Mouse (Mus musculus): Measurements from ENCODE around the gene Chd8. TPM values are rescaled to one million over a fixed set of nuclear protein-coding genes. Genes with fewer than 3 reads are reported as not detected.
A peak's percentile ranks its signal among the peaks of the same experiment; 100 is the strongest.

The Chd8 gene
- polyA plus RNA-seq, 1 experiment from 2014 or later: 50.3 TPM

DNA sequence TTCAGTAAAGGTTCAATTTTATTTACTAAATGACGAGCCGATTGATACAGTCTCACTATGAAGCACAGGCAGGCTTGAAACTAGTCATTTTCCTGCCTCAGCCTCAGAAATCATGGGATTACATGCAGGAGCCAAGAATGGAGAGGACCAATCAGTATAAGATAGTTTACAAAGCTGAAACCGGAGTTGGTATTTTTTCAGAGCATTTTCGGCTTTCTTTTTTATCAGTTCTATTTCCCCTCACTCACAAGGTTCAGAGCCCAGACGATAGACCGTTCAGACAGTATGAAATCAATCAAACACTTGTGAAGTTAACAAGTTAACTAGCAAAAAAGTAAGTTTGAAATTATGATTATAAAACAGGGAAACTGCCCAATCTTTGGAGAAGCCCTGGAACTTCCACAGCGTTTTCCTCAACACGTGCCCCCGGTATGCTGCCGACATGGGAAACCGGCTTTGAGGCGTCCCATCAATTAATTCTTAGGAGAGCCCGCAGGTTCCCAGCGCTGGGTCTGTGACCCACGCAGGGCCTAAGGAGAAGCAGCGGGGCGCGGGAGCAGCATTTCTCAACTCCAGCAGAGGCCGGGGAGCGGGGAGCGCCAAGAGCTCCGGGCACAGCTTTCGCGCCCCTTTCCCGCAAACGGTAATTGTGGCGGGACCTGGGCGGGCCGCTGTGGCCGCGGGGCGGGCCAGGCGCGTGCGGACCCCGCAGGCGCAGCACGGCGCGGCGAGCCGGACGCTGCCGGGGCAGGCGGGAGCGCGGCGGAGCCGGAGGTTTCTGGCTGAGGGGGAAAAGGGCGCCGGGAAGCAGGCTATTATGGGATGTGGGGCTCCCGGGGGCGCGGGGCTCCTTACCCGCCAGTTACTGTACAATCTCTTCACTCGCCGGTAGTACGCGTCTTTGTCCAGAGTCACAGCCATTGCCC, 61.1 kb downstream of the Chd8 start:
- peaks cover 24% of the 10 kb centered on the region for H3K4me1 ChIP-seq
- peak; percentile 53 for ATAC-seq (ENCODE audit: low FRiP score, low read depth)
- peak overlapping the region; percentile 98 for H3K27ac ChIP-seq
- peak overlapping the region; percentile 100 for H3K4me3 ChIP-seq
- peaks cover 31% of the 10 kb centered on the region for H3K36me3 ChIP-seq
- peak overlapping the region; percentile 100 for H3K9ac ChIP-seq
- peak overlapping the region; percentile 83 for H3K4me2 ChIP-seq (replicated peaks)
- no peaks in the 10 kb centered on the region for H3K27me3 ChIP-seq
- WGBS: under 1% methylated on average over 51 of the region's 59 CpGs
- no peaks in the 10 kb centered on the region for H3K9me3 ChIP-seq

DNA sequence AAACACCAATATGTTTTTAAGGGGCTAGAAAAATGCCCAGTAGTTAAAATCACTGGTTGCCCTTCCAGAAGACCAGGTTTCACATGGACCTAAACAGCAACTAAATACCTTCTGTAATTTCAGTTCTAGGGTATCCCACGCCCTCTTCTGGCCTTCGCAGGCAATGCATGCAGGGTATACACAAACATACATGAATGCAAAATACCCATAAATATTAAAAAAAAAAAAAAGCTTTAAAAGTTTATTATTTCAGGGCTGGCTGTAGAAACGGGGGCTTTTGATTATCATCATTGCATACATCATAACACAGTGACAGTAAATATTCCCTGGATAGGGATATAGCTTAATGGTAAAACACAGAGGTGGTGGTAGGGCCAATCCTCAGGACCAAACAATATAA, 61.9 kb downstream of the Chd8 start:
- ATAC-seq (ENCODE audit: low FRiP score, low read depth): no peak
- Histone ChIP-seq H3K9ac (peak overlapping the region; percentile 100), H3K36me3 (peaks cover 31% of the 10 kb centered on the region), H3K4me1 (peaks cover 24% of the 10 kb centered on the region), H3K9me3 (no peaks in the 10 kb centered on the region), H3K27ac (no peak overlapping the region), H3K4me3 (peak overlapping the region; percentile 100), H3K27me3 (no peaks in the 10 kb centered on the region), H3K4me2 (replicated peaks) (peak overlapping the region; percentile 83)
- 14% methylated on average over 3 of the region's 3 CpGs for WGBS

DNA sequence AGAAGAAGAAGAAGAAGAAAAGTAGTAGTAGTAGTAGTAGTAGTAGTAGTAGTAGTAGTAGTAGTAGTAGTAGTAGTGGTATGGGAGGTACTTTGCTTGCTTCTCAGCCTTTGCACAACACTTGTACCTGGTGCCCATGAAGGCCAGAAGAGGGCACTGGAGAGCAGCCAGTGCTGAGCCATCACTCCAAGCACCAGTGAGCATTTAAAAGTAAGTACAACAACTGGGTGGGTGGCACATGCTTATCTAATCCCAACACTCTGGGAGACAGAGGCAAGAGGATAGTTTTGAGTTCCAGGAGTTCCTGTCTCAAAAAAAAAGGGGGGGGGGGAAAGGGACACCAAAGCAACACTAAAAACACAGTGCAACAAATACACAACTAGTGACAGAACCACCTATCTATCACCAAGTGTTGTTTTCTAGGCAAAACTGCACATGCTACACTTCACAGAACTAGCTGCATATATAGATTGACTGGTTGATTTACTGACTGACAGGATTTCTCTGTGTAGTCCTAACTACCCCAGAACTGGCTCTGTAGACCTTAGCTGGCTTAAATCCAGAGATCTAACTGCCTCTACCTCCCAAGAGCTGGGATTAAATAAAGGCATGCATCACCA, 66.7 kb downstream of the Chd8 start:
- Histone ChIP-seq H3K4me3 (no peak overlapping the region), H3K9ac (no peak overlapping the region), H3K27ac (no peak overlapping the region), H3K36me3 (peaks cover 21% of the 10 kb centered on the region), H3K4me2 (replicated peaks) (no peak overlapping the region), H3K4me1 (peaks cover 12% of the 10 kb centered on the region), H3K9me3 (no peaks in the 10 kb centered on the region), H3K27me3 (no peaks in the 10 kb centered on the region)
- no peak for ATAC-seq (ENCODE audit: low FRiP score, low read depth)

DNA sequence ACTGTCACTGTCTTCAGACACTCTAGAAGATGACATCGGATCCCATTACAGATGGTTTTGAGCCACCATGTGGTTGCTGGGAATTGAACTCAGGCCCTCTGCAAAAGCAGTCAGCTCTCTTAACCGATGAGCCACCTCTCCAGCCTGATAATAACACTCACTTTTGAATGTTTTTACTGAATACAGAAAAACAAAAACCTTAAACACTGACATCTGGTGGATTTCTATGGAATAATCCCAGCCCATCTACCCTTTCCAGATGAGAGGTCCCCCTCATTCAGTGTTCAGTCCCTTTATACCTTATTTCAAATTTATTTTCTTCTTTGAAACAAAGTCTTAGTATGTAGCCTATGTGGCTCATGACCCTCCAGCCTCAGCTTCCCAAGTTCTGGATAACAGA, 68.1 kb downstream of the Chd8 start:
- H3K27me3 ChIP-seq: no peaks in the 10 kb centered on the region
- H3K9me3 ChIP-seq: no peaks in the 10 kb centered on the region
- H3K9ac ChIP-seq: no peak overlapping the region
- no peak overlapping the region for H3K4me3 ChIP-seq
- no peak for ATAC-seq (ENCODE audit: low FRiP score, low read depth)
- 0 out of 2 replicates have a peak, but pooled peaks cover under 1% of the 10 kb centered on the region for H3K4me1 ChIP-seq
- 85% methylated on average over 2 of the region's 2 CpGs for WGBS
- peaks cover 21% of the 10 kb centered on the region for H3K36me3 ChIP-seq
- no peak overlapping the region for H3K27ac ChIP-seq
- H3K4me2 ChIP-seq (replicated peaks): no peak overlapping the region

DNA sequence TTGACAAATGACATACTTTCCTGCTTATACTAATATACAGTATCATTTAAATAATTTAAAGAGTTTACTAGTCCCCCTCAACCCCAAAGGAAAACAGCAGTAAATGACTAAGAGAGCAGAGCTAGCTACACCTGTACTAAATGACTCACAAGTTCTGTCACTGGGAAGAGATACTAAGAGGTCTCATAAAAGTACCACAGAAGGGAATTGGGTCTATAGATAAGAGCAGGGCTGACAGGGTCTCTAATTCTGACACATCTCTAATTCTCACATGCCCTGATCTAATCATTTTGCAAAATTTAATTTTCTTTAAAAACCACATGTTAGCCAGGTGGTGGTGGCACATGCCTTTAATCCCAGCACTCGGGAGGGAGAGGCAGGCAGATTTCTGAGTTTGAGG, 68.8 kb downstream of the Chd8 start:
- no peaks in the 10 kb centered on the region for H3K9me3 ChIP-seq
- no peak for ATAC-seq (ENCODE audit: low FRiP score, low read depth)
- 88% methylated on average over 1 of the region's 1 CpGs for WGBS
- H3K4me2 ChIP-seq (replicated peaks): no peak overlapping the region
- no peak overlapping the region for H3K27ac ChIP-seq
- no peaks in the 10 kb centered on the region for H3K27me3 ChIP-seq
- H3K4me3 ChIP-seq: no peak overlapping the region
- H3K4me1 ChIP-seq: no peaks in the 10 kb centered on the region
- H3K9ac ChIP-seq: no peak overlapping the region
- H3K36me3 ChIP-seq: peaks cover 17% of the 10 kb centered on the region

DNA sequence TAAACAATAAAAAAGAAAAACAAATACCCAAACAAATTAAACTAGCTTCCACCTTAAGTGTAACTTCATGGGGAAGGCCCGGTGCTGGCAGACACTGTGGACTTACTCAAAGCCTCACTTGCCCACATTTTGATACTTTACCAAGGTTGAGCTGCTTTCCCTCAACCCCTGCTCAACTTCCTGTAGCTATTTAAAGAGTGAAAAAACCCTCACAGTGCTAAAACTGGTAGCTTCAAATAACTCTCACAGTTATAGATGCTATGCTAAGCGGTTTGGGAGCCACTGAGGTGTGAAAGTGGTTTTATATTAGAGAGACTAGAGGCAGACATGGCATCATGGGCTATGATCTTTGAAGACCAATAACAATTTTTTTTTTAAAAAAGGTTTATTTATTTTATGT, 91.0 kb downstream of the Chd8 start:
- Histone ChIP-seq H3K27ac (no peak overlapping the region), H3K4me1 (no peaks in the 10 kb centered on the region), H3K36me3 (peaks cover 80% of the 10 kb centered on the region), H3K4me3 (no peak overlapping the region), H3K4me2 (replicated peaks) (no peak overlapping the region), H3K27me3 (no peaks in the 10 kb centered on the region), H3K9ac (no peak overlapping the region), H3K9me3 (no peaks in the 10 kb centered on the region)
- ATAC-seq (ENCODE audit: low FRiP score, low read depth): no peak
- 95% methylated on average over 2 of the region's 2 CpGs for WGBS

DNA sequence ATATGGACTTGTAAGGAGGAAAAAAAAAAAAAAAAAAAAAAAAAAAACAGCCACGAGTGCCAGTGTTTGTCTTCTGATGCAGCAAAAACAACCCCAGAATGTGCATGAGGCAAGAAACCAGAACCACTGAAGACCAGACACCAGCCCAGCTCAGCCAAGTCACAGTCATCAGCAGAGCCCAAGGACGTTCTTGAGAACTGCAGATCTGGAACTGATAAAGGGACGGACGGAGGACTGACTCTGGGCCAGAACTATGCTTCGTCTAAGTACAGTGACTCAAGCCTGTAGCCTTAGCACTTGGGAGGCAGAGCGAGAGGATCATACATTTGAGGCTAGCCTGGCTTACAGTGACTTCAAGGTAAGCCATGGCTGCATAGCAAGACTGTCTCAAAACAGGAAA, 96.7 kb downstream of the Chd8 start:
- H3K36me3 ChIP-seq: peaks cover 75% of the 10 kb centered on the region
- 85% methylated on average over 6 of the region's 6 CpGs for WGBS

DNA sequence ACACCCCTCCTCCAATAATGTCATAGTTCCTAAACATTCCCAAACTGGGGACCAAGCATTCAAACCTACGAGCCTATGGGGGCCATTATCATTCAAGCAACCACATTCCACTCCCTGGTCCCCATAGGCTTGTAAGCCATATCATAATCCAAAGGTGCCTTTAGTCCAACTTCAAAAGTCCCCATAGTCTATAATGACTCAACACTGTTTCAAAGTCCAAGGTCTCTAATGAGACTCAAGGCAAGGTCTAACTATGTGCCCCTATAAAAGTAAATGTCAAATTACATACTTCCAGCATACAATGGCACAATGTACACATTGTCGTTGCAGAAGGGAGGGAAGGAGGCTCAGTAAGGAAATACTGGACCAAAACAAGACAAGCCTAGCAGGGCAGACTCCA, 102.6 kb downstream of the Chd8 start:
- Histone ChIP-seq H3K27ac (no peak overlapping the region), H3K4me1 (no peaks in the 10 kb centered on the region), H3K4me2 (replicated peaks) (no peak overlapping the region), H3K9ac (no peak overlapping the region), H3K9me3 (no peaks in the 10 kb centered on the region), H3K27me3 (no peaks in the 10 kb centered on the region), H3K4me3 (no peak overlapping the region), H3K36me3 (peaks cover 20% of the 10 kb centered on the region)
- 74% methylated on average over 2 of the region's 2 CpGs for WGBS
- ATAC-seq (ENCODE audit: low FRiP score, low read depth): no peak

More for the DNA sequence above, 96.7 kb downstream of the Chd8 start:
- no peak for ATAC-seq (ENCODE audit: low FRiP score, low read depth)
- H3K4me1 ChIP-seq: no peaks in the 10 kb centered on the region
- H3K9ac ChIP-seq: no peak overlapping the region
- no peak overlapping the region for H3K4me3 ChIP-seq
- no peak overlapping the region for H3K27ac ChIP-seq
- H3K4me2 ChIP-seq (replicated peaks): no peak overlapping the region
- H3K9me3 ChIP-seq: no peaks in the 10 kb centered on the region
- H3K27me3 ChIP-seq: no peaks in the 10 kb centered on the region

DNA sequence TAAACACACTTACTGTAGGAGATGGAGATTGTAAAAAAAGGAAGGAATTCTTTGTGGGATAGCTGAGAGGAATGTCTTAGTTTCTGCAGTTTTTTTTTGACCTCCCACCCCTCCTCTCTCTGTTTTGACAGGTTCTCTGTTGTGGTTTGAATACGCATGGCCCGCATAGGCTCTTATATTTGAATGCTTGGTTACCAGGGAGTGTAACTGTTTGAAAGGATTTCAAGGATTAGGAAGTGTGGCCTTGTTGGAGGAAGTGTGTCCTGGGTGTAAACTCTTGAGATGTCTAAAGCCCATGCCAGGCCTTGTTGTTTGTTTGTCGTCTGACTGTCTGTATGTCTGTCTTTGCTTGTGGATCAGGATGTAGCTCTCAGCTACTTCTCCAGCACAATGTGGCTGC, 105.0 kb downstream of the Chd8 start:
- H3K9me3 ChIP-seq: no peaks in the 10 kb centered on the region
- no peaks in the 10 kb centered on the region; the same call in 1 of the 2 replicates for H3K36me3 ChIP-seq
- H3K4me2 ChIP-seq (replicated peaks): no peak overlapping the region
- no peaks in the 10 kb centered on the region for H3K27me3 ChIP-seq
- no peak for ATAC-seq (ENCODE audit: low FRiP score, low read depth)
- H3K27ac ChIP-seq: no peak overlapping the region
- no peak overlapping the region for H3K9ac ChIP-seq
- no peak overlapping the region for H3K4me3 ChIP-seq
- no peaks in the 10 kb centered on the region for H3K4me1 ChIP-seq
- WGBS: 75% methylated on average over 3 of the region's 3 CpGs

DNA sequence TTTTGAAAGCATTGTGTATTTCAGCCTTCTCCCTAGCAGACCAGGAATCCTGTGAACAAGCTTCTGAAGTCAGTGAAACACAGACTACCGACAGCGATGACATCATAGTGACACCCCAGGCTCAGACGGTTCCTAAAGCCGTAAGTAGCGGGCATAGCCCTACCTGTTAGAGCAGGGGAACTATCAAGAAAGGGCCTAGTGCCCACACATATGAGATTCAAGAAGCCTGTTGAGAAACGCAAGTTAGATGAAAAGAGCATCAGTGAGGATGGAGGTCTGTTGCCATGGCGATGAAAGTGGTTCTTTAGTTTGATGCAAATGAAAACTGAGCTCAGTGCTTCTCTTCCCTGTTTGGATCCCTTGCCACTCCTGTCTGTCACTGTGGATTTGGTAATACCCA, 105.4 kb downstream of the Chd8 start:
- H3K4me3 ChIP-seq: no peak overlapping the region
- H3K9ac ChIP-seq: no peak overlapping the region
- no peaks in the 10 kb centered on the region for H3K9me3 ChIP-seq
- H3K4me2 ChIP-seq (replicated peaks): no peak overlapping the region
- H3K27ac ChIP-seq: no peak overlapping the region
- 38% methylated on average over 7 of the region's 7 CpGs for WGBS
- no peaks in the 10 kb centered on the region for H3K36me3 ChIP-seq
- ATAC-seq (ENCODE audit: low FRiP score, low read depth): no peak
- no peaks in the 10 kb centered on the region for H3K27me3 ChIP-seq
- H3K4me1 ChIP-seq: no peaks in the 10 kb centered on the region

DNA sequence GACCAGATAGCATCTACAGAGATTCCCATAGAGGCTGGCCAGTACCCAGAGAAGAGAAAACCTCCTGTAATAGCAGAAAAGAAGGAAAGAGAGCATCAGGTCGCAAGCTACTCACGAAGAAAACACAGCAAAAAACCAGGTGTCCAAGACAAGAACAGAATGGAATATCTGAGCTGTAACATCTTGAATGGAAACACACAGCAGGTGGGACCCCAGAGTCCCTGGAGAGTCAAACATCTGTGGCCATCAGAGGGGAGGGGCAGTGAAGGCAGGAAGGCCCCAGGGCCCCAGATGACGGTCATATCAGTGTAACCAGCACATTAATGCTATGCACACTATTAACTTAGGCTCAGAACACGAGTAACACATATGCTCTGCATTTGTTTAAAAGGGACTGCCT, 107.7 kb downstream of the Chd8 start:
- no peaks in the 10 kb centered on the region for H3K4me1 ChIP-seq
- no peak overlapping the region for H3K9ac ChIP-seq
- no peaks in the 10 kb centered on the region for H3K36me3 ChIP-seq
- 50% methylated on average over 4 of the region's 4 CpGs for WGBS
- H3K27me3 ChIP-seq: no peaks in the 10 kb centered on the region
- H3K9me3 ChIP-seq: no peaks in the 10 kb centered on the region
- H3K4me3 ChIP-seq: no peak overlapping the region
- no peak overlapping the region for H3K27ac ChIP-seq
- no peak for ATAC-seq (ENCODE audit: low FRiP score, low read depth)
- H3K4me2 ChIP-seq (replicated peaks): no peak overlapping the region
